Mouse (Mus musculus): Measurements from ENCODE around the gene Zdhhc1.

- TF ChIP-seq POLR2A (IDR thresholded peaks at IDR 0.05; ENCODE audit: insufficient read depth, low read depth, low read length) (no peak), CTCF (IDR thresholded peaks at IDR 0.05; ENCODE audit: insufficient read depth, low read depth, low read length) (no peak)
These were observed 28.5 kb downstream of the Zdhhc1 start for GRCm38 (mm10) chr8:105468002-105468720.

Measured in olfactory bulb, adult 2 months (tissue).